Mouse (Mus musculus) kidney, adult 2 months (tissue): ENCODE results near the gene Slc9a7. TPM values are rescaled to one million over a fixed set of nuclear protein-coding genes. Genes with fewer than 3 reads are reported as not detected.

Source experiments
- DNase-seq: peaks from one replicate; pipeline ENCODE4 v3.0.0; 2021
- H3K27ac ChIP-seq: fragments of 200-500 bp; 2 replicates; pipeline ENCODE4 v1.5.1; 2012; ENCODE audit warnings: low read depth, low read length, control low read depth, inconsistent platforms; ENCODE audit not compliant: insufficient read depth
- H3K27me3 ChIP-seq: fragments of 200-500 bp; replicated peaks from 2 replicates; pipeline ENCODE4 v1.6.1; 2012; ENCODE audit warnings: mild to moderate bottlenecking, moderate library complexity, low read length, inconsistent platforms; ENCODE audit not compliant: control insufficient read depth, insufficient read depth
- H3K36me3 ChIP-seq: fragments of 200-500 bp; 2 replicates; pipeline ENCODE4 v1.6.1; 2012; ENCODE audit warnings: mild to moderate bottlenecking, moderate library complexity, low read length, inconsistent platforms; ENCODE audit not compliant: control insufficient read depth, insufficient read depth
- H3K4me1 ChIP-seq: fragments of 200-500 bp; 2 replicates; pipeline ENCODE4 v1.6.1; 2011; ENCODE audit warnings: low read length; ENCODE audit not compliant: control insufficient read depth, insufficient read depth
- H3K4me3 ChIP-seq: fragments of 200-500 bp; 2 replicates; pipeline ENCODE4 v1.5.1; 2011; ENCODE audit warnings: mild to moderate bottlenecking, low read depth, low read length, control low read depth; ENCODE audit not compliant: insufficient read depth
- CTCF ChIP-seq: fragments of 200-500 bp; conservative IDR thresholded peaks from 2 replicates; pipeline ENCODE4 v1.5.1; 2011; ENCODE audit warnings: low read depth, mild to moderate bottlenecking, control low read depth, low read length, moderate library complexity, mixed read lengths; ENCODE audit not compliant: insufficient read depth, insufficient read length
- POLR2A ChIP-seq: fragments of 200-500 bp; IDR thresholded peaks from one replicate; pipeline ENCODE4 v1.6.1; 2011; ENCODE audit warnings: low read depth, low read length, control low read depth
- WGBS: fragments of 180-500 bp; shearing (Covaris S2); methylation state at CpG from one replicate; pipeline ENCODE4 v1.1.7; 2018; 5-methylcytosine and 5-hydroxymethylcytosine counted together
- polyA plus RNA-seq: library from polyadenylated mRNA; depleted of rRNA; stranded (reverse); fragments of >200 nt; gene quantifications from 2 replicates; pipeline ENCODE4 v1.2.3, GENCODE M21; 2012

Gene Slc9a7
- polyA plus RNA-seq, 1 experiment = 1.9 TPM

- no peaks in the 10 kb centered on the region for H3K27me3 ChIP-seq
- H3K36me3 ChIP-seq = no peaks in the 10 kb centered on the region
- TF ChIP-seq CTCF (no peak), POLR2A (no peak)
- no peaks in the 10 kb centered on the region; the same call in 1 of the 2 replicates for H3K4me1 ChIP-seq
- H3K4me3 ChIP-seq = no peak overlapping the region
- DNase-seq = peak; percentile 18
- H3K27ac ChIP-seq = no peak overlapping the region
- 35% methylated on average over 9 of the region's 9 CpGs for WGBS
These were observed 129.8 kb downstream of the Slc9a7 start for GRCm38 (mm10) chrX:20161687-20162321.

GRCm38 (mm10) chrX:20160301-20160700 is 131.3 kb downstream of the Slc9a7 start:
- WGBS = 67% methylated on average over 1 of the region's 1 CpGs
- TF ChIP-seq POLR2A (no peak), CTCF (no peak)
- DNase-seq = no peak
- Histone ChIP-seq H3K27ac (peak overlapping the region; percentile 6; the same call in 1 of the 2 replicates), H3K4me1 (no peaks in the 10 kb centered on the region; the same call in 1 of the 2 replicates), H3K4me3 (no peak overlapping the region), H3K27me3 (no peaks in the 10 kb centered on the region), H3K36me3 (no peaks in the 10 kb centered on the region)

DNA sequence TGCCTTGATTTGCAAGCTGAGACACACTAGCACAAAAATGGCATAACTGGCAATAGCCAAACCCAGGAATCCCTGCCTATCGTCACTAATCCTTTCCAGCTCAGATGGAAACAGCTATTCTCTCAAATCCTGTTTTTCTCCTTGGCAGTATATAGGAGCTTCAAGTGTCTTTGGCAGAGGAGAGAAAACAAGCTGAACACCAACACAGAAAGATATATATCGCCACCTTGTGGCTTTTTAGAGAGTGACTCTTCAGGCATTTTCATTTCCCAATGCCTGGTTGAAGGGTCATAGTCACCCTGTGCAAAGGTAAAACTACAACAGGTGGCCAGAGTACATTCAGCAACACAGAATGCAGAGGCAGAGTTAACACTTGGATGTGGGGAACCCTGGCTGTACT is 134.1 kb downstream of the Slc9a7 start:
- no peak overlapping the region for H3K27ac ChIP-seq
- peak; percentile 58 for DNase-seq
- TF ChIP-seq POLR2A (no peak), CTCF (no peak)
- H3K27me3 ChIP-seq = no peaks in the 10 kb centered on the region
- WGBS = 9% methylated on average over 2 of the region's 2 CpGs
- H3K4me1 ChIP-seq = no peaks in the 10 kb centered on the region; the same call in 1 of the 2 replicates
- H3K4me3 ChIP-seq = no peak overlapping the region
- no peaks in the 10 kb centered on the region for H3K36me3 ChIP-seq

DNA sequence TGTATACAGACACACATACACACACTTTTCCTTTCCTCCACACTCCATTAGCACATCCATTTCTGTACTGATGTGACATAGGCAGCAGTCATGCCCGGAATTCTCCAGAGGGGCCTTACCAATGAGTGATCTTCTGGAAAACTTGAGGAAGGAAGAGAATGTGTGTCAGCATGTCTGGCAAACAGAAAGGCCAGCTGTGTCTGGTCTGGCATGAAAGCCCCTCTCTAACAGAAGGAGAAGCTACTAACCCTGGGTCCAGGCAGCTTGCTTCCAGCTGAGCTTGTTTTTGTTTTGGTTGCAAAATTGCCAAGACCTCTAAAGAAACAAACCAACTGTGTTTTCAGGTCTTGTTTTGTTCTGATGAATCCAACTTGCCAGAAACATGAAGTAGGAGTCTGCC is 162.1 kb downstream of the Slc9a7 start:
- 64% methylated on average over 1 of the region's 1 CpGs for WGBS
- Histone ChIP-seq H3K27ac (no peak overlapping the region), H3K4me3 (no peak overlapping the region), H3K27me3 (no peaks in the 10 kb centered on the region), H3K4me1 (no peaks in the 10 kb centered on the region), H3K36me3 (no peaks in the 10 kb centered on the region)
- DNase-seq = no peak
- no peak for TF ChIP-seq POLR2A
- TF ChIP-seq CTCF = no peak

GRCm38 (mm10) chrX:20128951-20129350 is 162.7 kb downstream of the Slc9a7 start:
- TF ChIP-seq CTCF (no peak), POLR2A (no peak)
- Histone ChIP-seq H3K4me3 (no peak overlapping the region), H3K27ac (no peak overlapping the region), H3K4me1 (no peaks in the 10 kb centered on the region), H3K27me3 (no peaks in the 10 kb centered on the region), H3K36me3 (no peaks in the 10 kb centered on the region)
- no peak for DNase-seq

DNA sequence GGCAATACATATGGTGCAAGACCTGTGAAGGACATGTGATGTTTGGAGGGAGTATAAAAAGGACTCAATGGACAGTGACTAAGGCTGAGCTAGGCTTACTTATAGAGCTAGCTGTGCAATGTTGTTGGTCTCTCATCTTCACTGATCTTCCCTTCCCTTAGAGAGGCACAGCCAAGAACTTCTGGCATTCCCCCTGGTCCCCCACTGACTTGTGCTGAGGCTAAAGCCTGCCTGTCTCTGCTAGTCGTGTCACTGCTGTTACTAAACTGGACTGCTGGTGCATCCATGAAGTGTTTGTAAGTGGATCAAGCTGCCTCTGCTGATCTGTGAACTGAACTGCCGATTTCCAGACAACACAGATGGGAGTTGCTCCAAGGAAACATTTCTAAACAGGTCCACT is 166.1 kb downstream of the Slc9a7 start:
- no peaks in the 10 kb centered on the region for H3K4me1 ChIP-seq
- H3K36me3 ChIP-seq = no peaks in the 10 kb centered on the region
- TF ChIP-seq CTCF = no peak
- TF ChIP-seq POLR2A = no peak
- no peaks in the 10 kb centered on the region for H3K27me3 ChIP-seq
- no peak overlapping the region for H3K4me3 ChIP-seq
- DNase-seq = no peak
- 76% methylated on average over 2 of the region's 2 CpGs for whole genome bisulfite sequencing
- no peak overlapping the region for H3K27ac ChIP-seq

GRCm38 (mm10) chrX:20117717-20118116 is 173.9 kb downstream of the Slc9a7 start:
- no peak overlapping the region for H3K27ac ChIP-seq
- no peak for TF ChIP-seq CTCF
- no peak for TF ChIP-seq POLR2A
- no peaks in the 10 kb centered on the region for H3K27me3 ChIP-seq
- H3K4me1 ChIP-seq = no peaks in the 10 kb centered on the region
- no peak overlapping the region for H3K4me3 ChIP-seq
- WGBS = 84% methylated on average over 2 of the region's 2 CpGs
- H3K36me3 ChIP-seq = no peaks in the 10 kb centered on the region
- no peak for DNase-seq
